Mouse (Mus musculus) lung, adult 10 weeks (tissue): ENCODE measurements around the gene Mthfd1l. TPM values are rescaled to one million over a fixed set of nuclear protein-coding genes. Genes with fewer than 3 reads are reported as not detected.

Experiments used
- polyA plus RNA-seq: library from polyadenylated mRNA; stranded (reverse); fragments of 350-450 nt; fragmentation: Illumina TruSeq; extraction: RNeasy Lipid Tissue Mini Kit (QIAGEN cat#74804); gene quantifications from one replicate; pipeline ENCODE4 v1.2.3, GENCODE M21; 2014; ENCODE audit warnings: low read depth, low replicate concordance; ENCODE audit not compliant: insufficient read depth

Gene Mthfd1l
- polyA plus RNA-seq = 2.1 TPM

DNA sequence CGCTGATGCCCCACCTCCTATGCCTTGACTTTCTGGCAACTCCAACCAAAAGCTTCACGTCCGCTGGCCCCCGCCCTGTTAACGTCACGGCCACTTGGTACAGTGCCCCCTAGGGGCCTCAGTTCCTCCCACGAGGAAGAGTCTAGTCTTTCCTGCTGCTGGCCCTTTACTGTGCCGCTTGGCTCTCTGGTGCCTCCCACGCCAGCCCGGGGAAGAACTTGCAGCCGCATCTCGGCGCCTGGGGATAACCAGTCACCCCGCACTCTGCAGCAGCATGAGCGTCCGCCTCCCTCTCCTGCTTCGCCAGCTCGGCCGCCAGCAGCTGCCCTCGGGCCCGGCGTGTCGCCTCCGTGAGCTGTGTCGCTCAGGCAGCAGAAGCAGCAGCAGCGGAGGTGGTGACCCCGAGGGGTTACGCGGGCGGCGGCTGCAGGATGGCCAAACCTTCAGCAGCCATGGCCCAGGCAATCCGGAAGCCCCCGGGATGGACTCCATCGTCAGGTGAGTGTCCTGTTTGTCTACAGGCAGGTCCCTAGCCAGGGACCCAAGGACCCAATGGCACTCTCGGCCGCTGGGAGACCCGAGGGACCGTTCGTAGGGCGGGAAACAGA lies at the start of gene Mthfd1l:
TSS of gene Mthfd1l (plus strand) at position 138 of the 608 bp plus-strand sequence.

Other genes with a start within 250 kb of the Mthfd1l start
- 4.1 TPM for gene Plekhg1, start 232.8 kb upstream of the Mthfd1l start, polyA plus RNA-seq